Mouse (Mus musculus) urinary bladder, adult 2 months (tissue): ENCODE data around the gene Gm9747. TPM values are rescaled to one million over a fixed set of nuclear protein-coding genes. Genes with fewer than 3 reads are reported as not detected.
A peak's percentile ranks its signal among the peaks of the same experiment; 100 is the strongest.

Experiments
- DNase-seq: peaks from one replicate; pipeline ENCODE4 v3.0.0; 2022; ENCODE audit warnings: low spot score
- polyA plus RNA-seq: library from polyadenylated mRNA; depleted of rRNA; stranded (reverse); fragments of >200 nt; gene quantifications from 2 replicates; pipeline ENCODE4 v1.2.3, GENCODE M21; 2012; rRNA removed

Gm9747 gene
- polyA plus RNA-seq, 1 experiment: 0.04 TPM

- no peak for DNase-seq
Observed at GRCm38 (mm10) chr1:82253789-82254445, 21.0 kb downstream of the Gm9747 start.

GRCm38 (mm10) chr1:82257457-82257856 is 24.5 kb downstream of the Gm9747 start:
- DNase-seq: no peak

- DNase-seq: no peak
Observed at GRCm38 (mm10) chr1:82258331-82258730, 25.4 kb downstream of the Gm9747 start.

- no peak for DNase-seq
Observed at GRCm38 (mm10) chr1:82260055-82260454, 27.1 kb downstream of the Gm9747 start.

- no peak for DNase-seq
Observed at GRCm38 (mm10) chr1:82261053-82261618, 28.2 kb downstream of the Gm9747 start.

GRCm38 (mm10) chr1:82261638-82262037 is 28.7 kb downstream of the Gm9747 start:
- DNase-seq: no peak

GRCm38 (mm10) chr1:82262331-82262730 is 29.4 kb downstream of the Gm9747 start:
- DNase-seq: no peak

GRCm38 (mm10) chr1:82267547-82267946 is 34.6 kb downstream of the Gm9747 start:
- no peak for DNase-seq

GRCm38 (mm10) chr1:82272231-82272630 is 39.3 kb downstream of the Gm9747 start:
- no peak for DNase-seq

GRCm38 (mm10) chr1:82273529-82273928 is 40.6 kb downstream of the Gm9747 start:
- DNase-seq: no peak

GRCm38 (mm10) chr1:82274361-82274760 is 41.4 kb downstream of the Gm9747 start:
- DNase-seq: no peak

- no peak for DNase-seq
Observed at GRCm38 (mm10) chr1:82279768-82280167, 46.9 kb downstream of the Gm9747 start.

GRCm38 (mm10) chr1:82281823-82282222 is 48.9 kb downstream of the Gm9747 start:
- DNase-seq: no peak

GRCm38 (mm10) chr1:82282992-82283611 is 50.2 kb downstream of the Gm9747 start:
- DNase-seq: peak; percentile 84

- DNase-seq: peak; percentile 22
Observed at GRCm38 (mm10) chr1:82283901-82284301, 51.0 kb downstream of the Gm9747 start.

GRCm38 (mm10) chr1:82284403-82284802 is 51.5 kb downstream of the Gm9747 start:
- DNase-seq: no peak

Other genes starting within 250 kb of the Gm9747 start
- 6.6 and 7.7 TPM in 2 replicates for gene Irs1, start 58.3 kb downstream of the Gm9747 start, polyA plus RNA-seq
- gene Rhbdd1, start 83.3 kb downstream of the Gm9747 start, polyA plus RNA-seq: 28.6 and 30.3 TPM in 2 replicates